Mouse (Mus musculus) cortical plate, adult 2 months (tissue): ENCODE results near the gene Olfr1348.

Source experiments
- CTCF ChIP-seq: fragments of 200-500 bp; IDR thresholded peaks from 2 replicates; pipeline ENCODE4 v1.5.1; 2011; ENCODE audit warnings: mild to moderate bottlenecking, control low read depth, low read length; ENCODE audit not compliant: insufficient read depth; ENCODE audit errors: extremely low read depth
- POLR2A ChIP-seq: fragments of 200-500 bp; IDR thresholded peaks from 2 replicates; pipeline ENCODE4 v1.6.1; 2011; ENCODE audit warnings: mild to moderate bottlenecking, low read length, control low read depth; ENCODE audit not compliant: insufficient read depth; ENCODE audit errors: extremely low read depth

DNA sequence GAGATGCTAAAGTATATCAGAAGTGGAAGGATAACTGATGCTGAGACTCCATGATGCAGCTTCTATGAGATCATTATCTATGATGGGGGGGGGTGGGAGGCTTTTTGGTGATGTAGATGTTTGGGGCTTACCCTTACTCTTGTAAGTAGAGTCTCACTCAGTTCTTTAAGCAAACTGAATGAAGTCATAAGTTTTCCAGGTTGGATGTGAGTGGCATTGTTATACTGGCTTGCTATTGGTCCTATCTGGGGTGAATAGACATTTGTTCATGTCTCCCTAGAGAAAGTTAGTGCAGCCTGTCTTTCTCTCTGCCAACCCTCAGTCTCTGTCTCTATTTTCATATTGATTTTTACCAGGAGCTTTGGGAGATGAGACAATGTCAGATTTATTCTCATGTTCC lies 52.7 kb downstream of the Olfr1348 start, which contains the start of gene Olfr1336:
- no peak for TF ChIP-seq POLR2A
- no peak for TF ChIP-seq CTCF
